Mouse (Mus musculus): Measurements from ENCODE around the gene Ncoa7. TPM values are rescaled to one million over a fixed set of nuclear protein-coding genes. Genes with fewer than 3 reads are reported as not detected.

Gene Ncoa7
- polyA plus RNA-seq, 1 experiment: 18.6 TPM

GRCm38 (mm10) chr10:30729157-30730096 is 73.7 kb downstream of the Ncoa7 start:
- 91% methylated on average over 5 of the region's 5 CpGs for WGBS
- peak; percentile 33 for DNase-seq
- no peak; the same call in 1 of the 2 replicates for TF ChIP-seq CTCF (conservative IDR thresholded peaks at IDR 0.05; ENCODE audit: insufficient read depth, insufficient read length, low read depth, low read length)
- no peak for TF ChIP-seq POLR2A (IDR thresholded peaks at IDR 0.05; ENCODE audit: low read depth, low read length)

GRCm38 (mm10) chr10:30723014-30723413 is 80.1 kb downstream of the Ncoa7 start:
- no peak for TF ChIP-seq POLR2A (IDR thresholded peaks at IDR 0.05; ENCODE audit: low read depth, low read length)
- TF ChIP-seq CTCF (conservative IDR thresholded peaks at IDR 0.05; ENCODE audit: insufficient read depth, insufficient read length, low read depth, low read length): no peak
- no peak for DNase-seq
- Histone ChIP-seq H3K4me1 (ENCODE audit: control insufficient read depth, insufficient read depth, low read length) (peaks cover 6% of the 10 kb centered on the region; the same call in 1 of the 2 replicates), H3K27me3 (replicated peaks; ENCODE audit: control insufficient read depth, insufficient read depth, low read length) (no peaks in the 10 kb centered on the region), H3K27ac (ENCODE audit: insufficient read depth, low read depth, low read length) (no peak overlapping the region), H3K36me3 (ENCODE audit: control insufficient read depth, insufficient read depth, low read length) (peaks cover 9% of the 10 kb centered on the region), H3K4me3 (ENCODE audit: insufficient read depth, low read depth, low read length) (no peak overlapping the region)
- 100% methylated on average over 1 of the region's 1 CpGs for WGBS

More at GRCm38 (mm10) chr10:30729157-30730096, 73.7 kb downstream of the Ncoa7 start:
- no peak overlapping the region for H3K27ac ChIP-seq (ENCODE audit: insufficient read depth, low read depth, low read length)
- H3K4me3 ChIP-seq (ENCODE audit: insufficient read depth, low read depth, low read length): no peak overlapping the region
- H3K36me3 ChIP-seq (ENCODE audit: control insufficient read depth, insufficient read depth, low read length): peaks cover 2% of the 10 kb centered on the region; the same call in 1 of the 2 replicates
- peaks cover 13% of the 10 kb centered on the region; the same call in 1 of the 2 replicates for H3K4me1 ChIP-seq (ENCODE audit: control insufficient read depth, insufficient read depth, low read length)
- no peaks in the 10 kb centered on the region for H3K27me3 ChIP-seq (replicated peaks; ENCODE audit: control insufficient read depth, insufficient read depth, low read length)

GRCm38 (mm10) chr10:30720556-30720955 is 82.6 kb downstream of the Ncoa7 start:
- no peaks in the 10 kb centered on the region for H3K27me3 ChIP-seq (replicated peaks; ENCODE audit: control insufficient read depth, insufficient read depth, low read length)
- peaks cover 3% of the 10 kb centered on the region; the same call in 1 of the 2 replicates for H3K4me1 ChIP-seq (ENCODE audit: control insufficient read depth, insufficient read depth, low read length)
- DNase-seq: no peak
- H3K36me3 ChIP-seq (ENCODE audit: control insufficient read depth, insufficient read depth, low read length): peaks cover 9% of the 10 kb centered on the region
- no peak overlapping the region for H3K4me3 ChIP-seq (ENCODE audit: insufficient read depth, low read depth, low read length)
- H3K27ac ChIP-seq (ENCODE audit: insufficient read depth, low read depth, low read length): no peak overlapping the region
- WGBS: 69% methylated on average over 3 of the region's 3 CpGs
- no peak for TF ChIP-seq POLR2A (IDR thresholded peaks at IDR 0.05; ENCODE audit: low read depth, low read length)
- TF ChIP-seq CTCF (conservative IDR thresholded peaks at IDR 0.05; ENCODE audit: insufficient read depth, insufficient read length, low read depth, low read length): no peak

GRCm38 (mm10) chr10:30719947-30720346 is 83.2 kb downstream of the Ncoa7 start:
- no peak for TF ChIP-seq CTCF (conservative IDR thresholded peaks at IDR 0.05; ENCODE audit: insufficient read depth, insufficient read length, low read depth, low read length)
- no peak for TF ChIP-seq POLR2A (IDR thresholded peaks at IDR 0.05; ENCODE audit: low read depth, low read length)
- Histone ChIP-seq H3K27ac (ENCODE audit: insufficient read depth, low read depth, low read length) (no peak overlapping the region), H3K4me3 (ENCODE audit: insufficient read depth, low read depth, low read length) (no peak overlapping the region), H3K27me3 (replicated peaks; ENCODE audit: control insufficient read depth, insufficient read depth, low read length) (no peaks in the 10 kb centered on the region), H3K36me3 (ENCODE audit: control insufficient read depth, insufficient read depth, low read length) (peaks cover 9% of the 10 kb centered on the region), H3K4me1 (ENCODE audit: control insufficient read depth, insufficient read depth, low read length) (peaks cover 3% of the 10 kb centered on the region; the same call in 1 of the 2 replicates)
- WGBS: 62% methylated on average over 1 of the region's 1 CpGs
- no peak for DNase-seq

GRCm38 (mm10) chr10:30718703-30719340 is 84.3 kb downstream of the Ncoa7 start:
- peaks cover 7% of the 10 kb centered on the region for H3K36me3 ChIP-seq (ENCODE audit: control insufficient read depth, insufficient read depth, low read length)
- WGBS: 19% methylated on average over 4 of the region's 4 CpGs
- no peak overlapping the region for H3K27ac ChIP-seq (ENCODE audit: insufficient read depth, low read depth, low read length)
- peak; percentile 74 for DNase-seq
- H3K4me3 ChIP-seq (ENCODE audit: insufficient read depth, low read depth, low read length): no peak overlapping the region
- peaks cover 1% of the 10 kb centered on the region; the same call in 1 of the 2 replicates for H3K4me1 ChIP-seq (ENCODE audit: control insufficient read depth, insufficient read depth, low read length)
- TF ChIP-seq CTCF (conservative IDR thresholded peaks at IDR 0.05; ENCODE audit: insufficient read depth, insufficient read length, low read depth, low read length) (peak; percentile 65), POLR2A (IDR thresholded peaks at IDR 0.05; ENCODE audit: low read depth, low read length) (no peak)
- H3K27me3 ChIP-seq (replicated peaks; ENCODE audit: control insufficient read depth, insufficient read depth, low read length): no peaks in the 10 kb centered on the region

- TF ChIP-seq POLR2A (IDR thresholded peaks at IDR 0.05; ENCODE audit: low read depth, low read length) (no peak), CTCF (conservative IDR thresholded peaks at IDR 0.05; ENCODE audit: insufficient read depth, insufficient read length, low read depth, low read length) (no peak)
- no peak for DNase-seq
Observed at GRCm38 (mm10) chr10:30716171-30716570, 87.0 kb downstream of the Ncoa7 start.

More at GRCm38 (mm10) chr10:30716171-30716570, 87.0 kb downstream of the Ncoa7 start:
- no peaks in the 10 kb centered on the region for H3K36me3 ChIP-seq (ENCODE audit: control insufficient read depth, insufficient read depth, low read length)
- no peak overlapping the region for H3K4me3 ChIP-seq (ENCODE audit: insufficient read depth, low read depth, low read length)
- no peak overlapping the region for H3K27ac ChIP-seq (ENCODE audit: insufficient read depth, low read depth, low read length)
- H3K4me1 ChIP-seq (ENCODE audit: control insufficient read depth, insufficient read depth, low read length): peaks cover 6% of the 10 kb centered on the region; the same call in 1 of the 2 replicates
- H3K27me3 ChIP-seq (replicated peaks; ENCODE audit: control insufficient read depth, insufficient read depth, low read length): no peaks in the 10 kb centered on the region
